Comparison of ENCODE assay signal across 8 mouse cellular contexts in the genomic region with DNA sequence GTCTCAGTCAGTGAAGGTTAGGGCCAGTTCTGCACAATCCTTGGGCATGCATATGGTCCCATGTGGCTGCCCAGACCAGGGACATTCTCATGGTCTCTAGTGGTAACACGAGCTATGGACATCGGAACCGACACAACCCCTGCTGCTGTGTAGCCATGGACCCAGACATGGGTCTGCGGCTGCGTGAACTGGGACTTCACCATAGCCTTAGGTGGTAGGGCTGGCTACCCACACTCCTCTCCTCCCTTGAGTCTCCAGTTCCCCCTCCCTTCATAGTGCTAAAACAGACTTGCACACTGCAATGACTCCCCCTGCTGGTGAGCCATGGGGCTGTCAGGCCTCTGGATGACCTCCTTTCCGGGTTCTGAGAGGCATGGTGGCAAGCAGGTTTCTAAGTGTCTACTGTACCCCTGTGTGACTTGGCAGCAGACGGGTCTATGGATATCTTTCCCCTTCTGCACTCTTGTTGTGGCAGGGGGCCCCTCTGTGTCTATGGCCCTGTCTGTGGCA.
DNase-seq lines count a peak whose midpoint lies in the region; ATAC-seq lines count a peak whose summit lies in the region.

No protein-coding gene starts in this region.

- intact Hi-C loops in gastrocnemius, postnatal 14 days (cut with DNase I; ENCODE audit: low total_unique reads), result no loop called here

- H3K4me3 ChIP-seq in embryonic facial prominence, embryonic 14.5 days (ENCODE audit: low read depth, low read length), result no peak overlapping the region
- no peak overlapping the region for H3K4me3 ChIP-seq in intestine, embryonic 15.5 days (replicated peaks)

- no peaks in the 10 kb centered on the region for H3K9me3 ChIP-seq in embryonic facial prominence, embryonic 14.5 days (ENCODE audit: control insufficient read depth, low read length)
- no peaks in the 10 kb centered on the region for H3K9me3 ChIP-seq in intestine, embryonic 15.5 days

- no peak overlapping the region for H3K9ac ChIP-seq in embryonic facial prominence, embryonic 14.5 days (ENCODE audit: low read depth, low read length)
- no peak overlapping the region for H3K9ac ChIP-seq in intestine, embryonic 15.5 days

- H3K4me2 ChIP-seq in embryonic facial prominence, embryonic 14.5 days (ENCODE audit: low read depth, low read length), result no peak overlapping the region
- no peak overlapping the region for H3K4me2 ChIP-seq in intestine, embryonic 15.5 days (replicated peaks)

- H3K27me3 ChIP-seq in embryonic facial prominence, embryonic 14.5 days (replicated peaks; ENCODE audit: control insufficient read depth, insufficient read depth, low read length), result no peaks in the 10 kb centered on the region
- no peaks in the 10 kb centered on the region for H3K27me3 ChIP-seq in intestine, embryonic 15.5 days (replicated peaks)

- no peaks in the 10 kb centered on the region for H3K4me1 ChIP-seq in embryonic facial prominence, embryonic 14.5 days (ENCODE audit: control insufficient read depth, insufficient read depth, low read length)
- H3K4me1 ChIP-seq in intestine, embryonic 15.5 days (replicated peaks), result no peaks in the 10 kb centered on the region

- 0 out of 2 replicates have a peak, but pooled peaks have one; percentile 22 for ATAC-seq in embryonic facial prominence, embryonic 14.5 days (ENCODE audit: low read depth)
- ATAC-seq in intestine, embryonic 15.5 days, result no peak

- 85% methylated on average over 7 of the region's 7 CpGs for WGBS in embryonic facial prominence, embryonic 14.5 days
- 87% methylated on average over 7 of the region's 7 CpGs for WGBS in intestine, embryonic 15.5 days

- no peak overlapping the region for H3K27ac ChIP-seq in embryonic facial prominence, embryonic 14.5 days (replicated peaks; ENCODE audit: low read depth, low read length)
- H3K27ac ChIP-seq in intestine, embryonic 15.5 days, result no peak overlapping the region

- peak; percentile 9 to 35 for DNase-seq in gastrocnemius, adult 8-10 months (ENCODE audit: low spot score in 2 of 2)
- no peak for DNase-seq in gastrocnemius, postnatal 14 days
- peak; percentile 40 for DNase-seq in right cerebral cortex, postnatal 14 days
- DNase-seq in right cerebral cortex, postnatal 4 days, result no peak
- DNase-seq in embryonic facial prominence, embryonic 14.5 days (ENCODE audit: low spot score), result peak; percentile 16
- DNase-seq in lung, postnatal 10 days, result peak; percentile 31
- no peak for DNase-seq in spleen, postnatal 36 days (ENCODE audit: low spot score in 2 of 2)

- H3K36me3 ChIP-seq in embryonic facial prominence, embryonic 14.5 days (ENCODE audit: control insufficient read depth, insufficient read depth, low read length), result no peaks in the 10 kb centered on the region
- no peaks in the 10 kb centered on the region for H3K36me3 ChIP-seq in intestine, embryonic 15.5 days

Comparison
In these comparisons a context has a peak if more than half of its experiments do, and no peak if none do; other contexts are left out.
1. DNase-seq: peak in gastrocnemius, adult 8-10 months (2 of 2), right cerebral cortex, postnatal 14 days (single experiment), embryonic facial prominence, embryonic 14.5 days (single experiment) and lung, postnatal 10 days (single experiment); none in gastrocnemius, postnatal 14 days (single experiment), right cerebral cortex, postnatal 4 days (single experiment) and spleen, postnatal 36 days (0 of 2).